Mouse (Mus musculus) kidney, embryonic 14.5 days (tissue): ENCODE data around the gene Gm9958. TPM values are rescaled to one million over a fixed set of nuclear protein-coding genes. Genes with fewer than 3 reads are reported as not detected.

Source experiments
- ATAC-seq: fragments of 200-750 bp; cut with Nextera tagmentation; 2 replicates; pipeline ENCODE4 v1.8.0; 2017; ENCODE audit warnings: moderate number of reproducible peaks, mild to moderate bottlenecking, moderate TSS enrichment, moderate library complexity; ENCODE audit not compliant: low FRiP score, low TSS enrichment
- H3K27ac ChIP-seq: fragments of 300-500 bp; sonication (generic); 2 replicates; pipeline ENCODE4 v1.5.1; 2014; ENCODE audit warnings: low read depth, mild to moderate bottlenecking, low read length, moderate library complexity, mixed read lengths
- H3K27me3 ChIP-seq: fragments of 300-500 bp; sonication (generic); 2 replicates; pipeline ENCODE4 v1.6.1; 2014; ENCODE audit warnings: mild to moderate bottlenecking, low read length; ENCODE audit not compliant: control insufficient read depth, insufficient read depth
- H3K36me3 ChIP-seq: fragments of 300-500 bp; sonication (generic); 2 replicates; pipeline ENCODE4 v1.6.1; 2014; ENCODE audit warnings: low read length, mixed read lengths; ENCODE audit not compliant: control insufficient read depth, insufficient read depth
- H3K4me1 ChIP-seq: fragments of 300-500 bp; sonication (generic); 2 replicates; pipeline ENCODE4 v1.6.1; 2014; ENCODE audit warnings: low read length, mixed read lengths; ENCODE audit not compliant: control insufficient read depth, insufficient read depth
- H3K4me2 ChIP-seq: fragments of 300-500 bp; sonication (generic); replicated peaks from 2 replicates; pipeline ENCODE4 v1.6.1; 2014; ENCODE audit warnings: low read depth, mild to moderate bottlenecking, low read length
- H3K4me3 ChIP-seq: fragments of 300-500 bp; sonication (generic); 2 replicates; pipeline ENCODE4 v1.5.1; 2014; ENCODE audit warnings: mild to moderate bottlenecking, low read length
- H3K9ac ChIP-seq: fragments of 300-500 bp; sonication (generic); 2 replicates; pipeline ENCODE4 v1.6.1; 2014; ENCODE audit warnings: low read depth, mild to moderate bottlenecking, low read length, moderate library complexity
- H3K9me3 ChIP-seq: fragments of 300-500 bp; sonication (generic); 2 replicates; pipeline ENCODE4 v1.6.1; 2016; ENCODE audit warnings: low read length; ENCODE audit not compliant: control insufficient read depth
- WGBS: fragments of 180-500 bp; shearing (Covaris S2); extraction: QIAGEN DNeasy Blood & Tissue Kit; methylation state at CpG from one replicate; pipeline ENCODE4 v1.1.7; 2014; 5-methylcytosine and 5-hydroxymethylcytosine counted together
- polyA plus RNA-seq: library from polyadenylated mRNA; unstranded; fragments of >200 nt; fragmentation: Nextera tagmentation; extraction: Ambion mirVana; gene quantifications from 2 replicates; pipeline ENCODE4 v1.2.1, GENCODE M21; 2014

Gm9958 gene
- polyA plus RNA-seq, 1 experiment from 2014 or later: 7.1 TPM

GRCm38 (mm10) chr5:90353552-90354317 is 13.3 kb upstream of the Gm9958 start:
- Histone ChIP-seq H3K27me3 (no peaks in the 10 kb centered on the region), H3K4me3 (no peak overlapping the region), H3K9ac (no peak overlapping the region), H3K36me3 (peaks cover 10% of the 10 kb centered on the region; the same call in 1 of the 2 replicates), H3K9me3 (no peaks in the 10 kb centered on the region), H3K4me1 (no peaks in the 10 kb centered on the region), H3K27ac (no peak overlapping the region), H3K4me2 (no peak overlapping the region)
- ATAC-seq: no peak
- 92% methylated on average over 4 of the region's 4 CpGs for WGBS

DNA sequence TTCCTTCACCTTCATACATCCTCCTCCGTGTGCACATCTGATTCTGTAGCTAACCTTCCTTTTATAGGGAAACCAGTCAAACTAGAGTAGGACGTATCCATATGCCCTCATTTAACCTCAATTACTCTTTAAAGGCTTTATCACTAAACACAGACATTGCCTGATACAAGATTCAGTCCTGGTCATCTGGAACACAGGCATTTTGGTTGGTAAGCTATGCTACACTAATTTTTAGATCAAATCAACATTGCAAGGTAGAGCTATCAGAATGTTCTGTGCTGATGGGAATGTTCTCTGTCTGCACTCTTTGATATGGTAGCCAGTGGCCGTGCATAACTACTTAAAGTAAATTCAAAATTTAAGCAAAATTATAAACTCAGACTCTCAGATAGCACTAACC is 11.2 kb upstream of the Gm9958 start:
- Histone ChIP-seq H3K4me3 (no peak overlapping the region), H3K9me3 (no peaks in the 10 kb centered on the region), H3K27me3 (no peaks in the 10 kb centered on the region), H3K9ac (no peak overlapping the region), H3K36me3 (peaks cover 22% of the 10 kb centered on the region; the same call in 1 of the 2 replicates), H3K27ac (no peak overlapping the region), H3K4me1 (no peaks in the 10 kb centered on the region), H3K4me2 (no peak overlapping the region)
- ATAC-seq: no peak
- 91% methylated on average over 3 of the region's 3 CpGs for WGBS

- peak overlapping the region; percentile 58 for H3K4me2 ChIP-seq
- peak overlapping the region; percentile 95 for H3K4me3 ChIP-seq
- ATAC-seq: no peak
- H3K36me3 ChIP-seq: peaks cover 15% of the 10 kb centered on the region; the same call in 1 of the 2 replicates
- H3K4me1 ChIP-seq: peaks cover 18% of the 10 kb centered on the region
- H3K27me3 ChIP-seq: no peaks in the 10 kb centered on the region
- no peaks in the 10 kb centered on the region for H3K9me3 ChIP-seq
- peak overlapping the region; percentile 95; the same call in 1 of the 2 replicates for H3K9ac ChIP-seq
- WGBS: 2% methylated on average over 6 of the region's 6 CpGs
- no peak overlapping the region; the same call in 1 of the 2 replicates for H3K27ac ChIP-seq
Observed at GRCm38 (mm10) chr5:90364526-90364925, 2.5 kb upstream of the Gm9958 start.

DNA sequence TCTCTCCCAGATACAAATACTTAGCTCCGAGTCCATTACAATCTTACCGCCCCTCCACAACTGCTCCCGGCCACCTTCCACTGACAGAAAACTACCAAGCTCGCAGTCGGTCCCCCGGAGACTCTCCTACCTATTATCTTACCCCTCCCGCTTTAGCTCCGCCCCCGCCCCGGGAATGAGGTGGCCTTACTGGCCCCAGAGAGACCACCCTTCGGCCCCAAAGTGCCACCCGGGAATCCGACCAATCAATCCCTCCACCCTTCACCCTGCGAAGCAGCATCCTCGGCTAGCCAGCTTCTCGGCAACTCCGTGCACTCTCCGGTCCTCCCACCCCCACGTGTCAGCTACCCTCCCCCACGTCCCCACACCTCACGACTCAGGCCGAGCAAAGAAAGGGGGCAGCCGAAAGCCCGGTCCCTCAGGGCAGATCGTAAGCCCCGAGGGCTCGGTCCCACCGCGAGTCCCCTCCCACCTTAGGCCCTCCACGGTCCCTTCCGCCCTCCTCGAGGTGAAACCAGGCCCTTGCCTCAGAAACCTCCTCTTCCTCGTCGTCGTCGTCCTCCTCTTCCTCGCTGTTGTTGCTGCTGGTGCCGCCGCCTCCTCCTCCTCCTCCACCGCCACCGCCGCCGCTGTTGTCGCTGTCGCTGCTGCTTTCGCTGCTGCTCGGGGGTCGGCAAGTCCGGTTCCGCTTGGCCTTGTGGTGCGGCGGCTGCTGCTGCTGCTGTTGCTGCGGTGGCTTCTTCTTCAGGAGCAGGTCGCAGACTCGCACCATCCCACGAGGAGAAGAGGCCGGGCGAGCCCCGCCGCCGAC is 1.7 kb upstream of the Gm9958 start:
- H3K27me3 ChIP-seq: no peaks in the 10 kb centered on the region
- H3K4me2 ChIP-seq: peak overlapping the region; percentile 58
- H3K4me1 ChIP-seq: peaks cover 18% of the 10 kb centered on the region
- 1% methylated on average over 52 of the region's 61 CpGs for WGBS
- no peaks in the 10 kb centered on the region for H3K9me3 ChIP-seq
- peak overlapping the region; percentile 95 for H3K4me3 ChIP-seq
- peak overlapping the region; percentile 95 for H3K9ac ChIP-seq
- peak overlapping the region; percentile 99 for H3K27ac ChIP-seq
- peaks cover 7% of the 10 kb centered on the region; the same call in 1 of the 2 replicates for H3K36me3 ChIP-seq
- ATAC-seq: peak; percentile 44

- WGBS: under 1% methylated on average over 39 of the region's 104 CpGs
Observed at GRCm38 (mm10) chr5:90366121-90367066, 610 bp upstream of the Gm9958 start, which contains the start of gene Ankrd17. TSS of gene Ankrd17 (minus strand) at chr5:90366577.

GRCm38 (mm10) chr5:90370401-90370800 is 3.4 kb downstream of the Gm9958 start:
- H3K9ac ChIP-seq: no peak overlapping the region
- H3K9me3 ChIP-seq: no peaks in the 10 kb centered on the region; the same call in 1 of the 2 replicates
- no peak overlapping the region for H3K4me2 ChIP-seq
- no peaks in the 10 kb centered on the region for H3K36me3 ChIP-seq
- H3K4me1 ChIP-seq: 0 out of 2 replicates have a peak, but pooled peaks cover 4% of the 10 kb centered on the region
- no peak overlapping the region for H3K4me3 ChIP-seq
- no peak for ATAC-seq
- H3K27me3 ChIP-seq: no peaks in the 10 kb centered on the region
- H3K27ac ChIP-seq: no peak overlapping the region
- 91% methylated on average over 5 of the region's 5 CpGs for WGBS

More at GRCm38 (mm10) chr5:90366121-90367066, 610 bp upstream of the Gm9958 start, which contains the start of gene Ankrd17:
- Histone ChIP-seq H3K9ac (peak within 1 kb of the TSS; percentile 95), H3K4me1 (peaks cover 18% of the 10 kb centered on the region), H3K36me3 (peaks cover 6% of the 10 kb centered on the region; the same call in 1 of the 2 replicates), H3K4me2 (peak within 1 kb of the TSS; percentile 58), H3K27me3 (no peaks in the 10 kb centered on the region), H3K4me3 (peak within 1 kb of the TSS; percentile 95), H3K27ac (peak within 1 kb of the TSS; percentile 99), H3K9me3 (no peaks in the 10 kb centered on the region)
- ATAC-seq: peak; percentile 93

DNA sequence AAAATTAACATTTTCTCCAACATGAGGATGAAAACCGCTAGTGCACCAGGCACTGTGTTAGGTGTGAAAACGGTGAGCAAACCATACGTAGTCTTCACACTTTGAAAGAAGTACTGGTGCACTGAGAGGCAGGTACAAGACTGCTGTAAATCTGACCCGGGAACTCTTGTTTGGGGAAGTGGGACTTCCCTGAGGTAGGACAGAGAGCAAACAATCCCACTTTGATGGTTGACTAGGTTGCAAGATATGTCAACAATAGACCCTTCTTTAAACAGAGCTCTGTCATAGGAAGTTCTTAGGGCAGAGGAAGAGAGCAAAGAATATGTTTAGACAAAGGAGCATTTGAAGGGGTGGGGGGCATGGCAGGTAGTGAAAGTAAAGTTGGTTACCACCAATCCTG is 6.7 kb downstream of the Gm9958 start:
- no peak overlapping the region for H3K4me3 ChIP-seq
- no peak overlapping the region for H3K9ac ChIP-seq
- H3K4me2 ChIP-seq: no peak overlapping the region
- H3K27ac ChIP-seq: no peak overlapping the region
- H3K9me3 ChIP-seq: no peaks in the 10 kb centered on the region; the same call in 1 of the 2 replicates
- no peaks in the 10 kb centered on the region for H3K4me1 ChIP-seq
- H3K36me3 ChIP-seq: no peaks in the 10 kb centered on the region
- no peaks in the 10 kb centered on the region for H3K27me3 ChIP-seq
- 90% methylated on average over 4 of the region's 4 CpGs for WGBS
- ATAC-seq: no peak

DNA sequence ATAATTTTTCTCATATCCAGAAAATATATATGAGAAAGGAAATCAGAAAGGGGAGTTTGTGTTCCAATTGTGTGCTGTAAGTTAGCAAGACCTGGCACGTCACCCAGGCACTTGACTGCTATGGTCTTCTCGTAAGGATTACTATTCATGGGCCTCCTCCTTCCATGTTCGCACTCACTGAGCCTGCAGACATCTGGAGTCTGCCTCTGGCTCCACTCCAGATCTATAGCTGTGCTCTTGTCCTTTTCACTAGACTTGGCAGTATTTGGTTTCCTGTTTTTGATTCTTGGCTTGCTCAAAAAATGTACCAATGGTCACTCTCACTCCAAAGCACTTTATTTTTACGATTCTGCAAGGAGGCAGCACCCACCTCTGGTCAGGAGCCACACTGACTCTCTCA is 14.5 kb downstream of the Gm9958 start:
- Histone ChIP-seq H3K4me2 (no peak overlapping the region), H3K27ac (no peak overlapping the region), H3K9ac (no peak overlapping the region), H3K9me3 (no peaks in the 10 kb centered on the region), H3K4me3 (no peak overlapping the region), H3K4me1 (no peaks in the 10 kb centered on the region), H3K27me3 (no peaks in the 10 kb centered on the region), H3K36me3 (no peaks in the 10 kb centered on the region)
- WGBS: 72% methylated on average over 4 of the region's 4 CpGs
- no peak for ATAC-seq
